In the genomic region with DNA sequence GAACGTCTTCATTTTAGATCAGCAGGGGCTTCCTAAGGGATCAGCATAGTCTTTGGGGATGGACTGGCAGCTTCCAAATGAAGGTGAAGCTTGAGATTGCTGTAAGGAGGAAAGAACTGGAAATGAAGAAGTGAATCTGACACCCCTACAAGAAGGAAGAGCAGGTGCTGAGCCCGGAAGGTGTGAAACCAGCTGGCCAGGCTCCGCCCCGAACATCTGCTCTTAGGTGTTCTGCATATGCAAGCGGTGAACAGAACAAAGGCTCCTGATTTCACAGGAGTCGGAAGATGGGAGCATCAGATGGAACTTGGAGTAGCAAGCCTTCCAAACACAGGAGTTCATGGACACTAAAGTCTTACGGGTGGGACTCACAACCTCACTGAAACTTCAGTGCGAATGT, we compare ENCODE assay signal across 18 mouse cellular contexts. TPM values are rescaled to one million over a fixed set of nuclear protein-coding genes. Genes with fewer than 3 reads are reported as not detected.
A peak's percentile ranks its signal among the peaks of the same experiment; 100 is the strongest.
DNase-seq lines count a peak whose midpoint lies in the region; ATAC-seq lines count a peak whose summit lies in the region.
"Had no signal": no experiment of that assay in that cellular context is flagged by ENCODE, and none has a peak within 500 bp of the region (broad histone marks: within the 10 kb centered on the region; RNA-seq: fewer than 3 reads in every experiment).

No protein-coding gene starts in this region.

- DNase-seq in CD4-positive, CD25-positive, alpha-beta regulatory T cell, adult 2 months (ENCODE audit: low read depth, low spot score): peak; percentile 13
- peak; percentile 26 for DNase-seq in right cerebral cortex, postnatal 25 days
- DNase-seq in right cerebral cortex, adult 18-20 months: no peak
- peak; percentile 75 for DNase-seq in spleen, postnatal 36 days (ENCODE audit: low spot score in 2 of 2)
- DNase-seq in thymus, postnatal 4 days: peak; percentile 76
- DNase-seq in gastrocnemius, postnatal 36 days: no peak
- no peak for DNase-seq in gastrocnemius, adult 8-10 months (ENCODE audit: low spot score in 2 of 2)
- DNase-seq: adrenal gland, postnatal 14 days; cerebellum, adult 9-10 months had no signal

- no peak for ATAC-seq in CD4-positive, CD25-positive, alpha-beta regulatory T cell, adult 4 months
- ATAC-seq: intestine, embryonic 15.5 days had no signal

- intact Hi-C loops in gastrocnemius, postnatal 36 days (cut with DNase I): loop anchor here (10.0 kb wide), 1 partner anchor 178 kb away; no protein-coding TSS in a partner anchor

RNA-seq across cellular contexts. Expression of gene Slc43a1, which starts 1.5 kb away (rescaled TPM):
- polyA plus RNA-seq in CD4-positive, CD25-positive, alpha-beta regulatory T cell, adult 4 months (2017; shearing (Covaris generic)): 1 to 10 TPM; 3.8 to 4.7 TPM
- total RNA-seq in gastrocnemius, postnatal 36 days (2021): 10 to 100 TPM in 1 of 2 experiments, 1 to 10 TPM in 1; 7.6 to 19.2 TPM
- total RNA-seq in gastrocnemius, adult 8-10 months (2022): 10 to 100 TPM in 3 of 4 experiments, 1 to 10 TPM in 1; 8.0 to 28.2 (median 14.4) TPM
- polyA plus RNA-seq: G1E had no signal

RNA-seq across cellular contexts. Expression of gene Timm10, which starts 10.3 kb away (rescaled TPM):
- polyA plus RNA-seq in CD4-positive, CD25-positive, alpha-beta regulatory T cell, adult 4 months (2017; shearing (Covaris generic)): 10 to 100 TPM; 34.7 to 40.8 TPM
- 10 to 100 TPM; 39.6 to 55.9 TPM for total RNA-seq in gastrocnemius, postnatal 36 days (2021)
- 10 to 100 TPM; 37.9 to 51.4 (median 45.5) TPM for total RNA-seq in gastrocnemius, adult 8-10 months (2022)

RNA-seq across cellular contexts. Expression of gene Smtnl1, which starts 14.7 kb away (rescaled TPM):
- not detected for polyA plus RNA-seq in CD4-positive, CD25-positive, alpha-beta regulatory T cell, adult 4 months (2017; shearing (Covaris generic))
- 10 to 100 TPM; 58.7 to 84.0 TPM for total RNA-seq in gastrocnemius, postnatal 36 days (2021)
- total RNA-seq in gastrocnemius, adult 8-10 months (2022): 10 to 100 TPM; 46.3 to 63.9 (median 59.0) TPM
- total RNA-seq: adrenal gland, postnatal 14 days; G1E; heart, adult 2 months; layer of hippocampus, adult 2 months had no signal
- polyA plus RNA-seq: forebrain, embryonic 11.5 days; G1E; heart, adult 2 months; hindbrain, embryonic 12.5 days; neural tube, embryonic 12.5 days had no signal

RNA-seq across cellular contexts. Expression of gene Ube2l6, which starts 38.5 kb away (rescaled TPM):
- 100 to 1,000 TPM in 1 of 2 experiments, 10 to 100 TPM in 1; 89.3 to 121 TPM for polyA plus RNA-seq in CD4-positive, CD25-positive, alpha-beta regulatory T cell, adult 4 months (2017; shearing (Covaris generic))
- 1 to 10 TPM; 2.6 to 3.5 TPM for total RNA-seq in gastrocnemius, postnatal 36 days (2021)
- total RNA-seq in gastrocnemius, adult 8-10 months (2022): 1 to 10 TPM; 1.5 to 3.5 (median 2.3) TPM

RNA-seq across cellular contexts. Expression of gene Rtn4rl2, which starts 49.4 kb away (rescaled TPM):
- not detected for polyA plus RNA-seq in CD4-positive, CD25-positive, alpha-beta regulatory T cell, adult 4 months (2017; shearing (Covaris generic))
- total RNA-seq in gastrocnemius, postnatal 36 days (2021): under 1 TPM; 0.20 to 0.26 TPM
- total RNA-seq in gastrocnemius, adult 8-10 months (2022): under 1 TPM in 3 of 4 experiments, not detected in 1; 0.19 to 0.62 (median 0.43) TPM
- total RNA-seq: G1E had no signal
- polyA plus RNA-seq: G1E; liver, embryonic 16.5 days had no signal

Comparison
In these comparisons a context has a peak if more than half of its experiments do, and no peak if none do; other contexts are left out.
1. DNase-seq: peak in CD4-positive, CD25-positive, alpha-beta regulatory T cell, adult 2 months (single experiment), right cerebral cortex, postnatal 25 days (single experiment), spleen, postnatal 36 days (2 of 2) and thymus, postnatal 4 days (single experiment); none in right cerebral cortex, adult 18-20 months (single experiment), gastrocnemius, postnatal 36 days (0 of 2) and gastrocnemius, adult 8-10 months (0 of 2).